Mouse (Mus musculus) myocyte (in vitro differentiated cells): ENCODE data around the gene Gjc1.

Experiments
- E2F4 ChIP-seq: IDR thresholded peaks from one replicate; pipeline ENCODE4 v1.6.1; 2011; ENCODE audit warnings: mild to moderate bottlenecking, control low read depth, moderate library complexity; ENCODE audit not compliant: insufficient read depth
- MAX ChIP-seq: IDR thresholded peaks from one replicate; pipeline ENCODE4 v1.6.1; 2011; ENCODE audit warnings: low read depth, mild to moderate bottlenecking, control low read depth
- MYOD1 ChIP-seq, 3 experiments: IDR thresholded peaks; one replicate each; pipeline ENCODE4 v1.6.1; 2011; ENCODE audit warnings: control low read depth in 2 of 3, low read depth in 2 of 3, mild to moderate bottlenecking in 2 of 3, moderate library complexity in 1 of 3; ENCODE audit not compliant: insufficient read length in 2 of 3, control insufficient read depth in 1 of 3
- MYOG ChIP-seq, 3 experiments: IDR thresholded peaks; one replicate each; pipeline ENCODE4 v1.6.1; 2011; ENCODE audit warnings: control low read depth in 2 of 3, low read depth in 2 of 3, mild to moderate bottlenecking in 2 of 3; ENCODE audit not compliant: insufficient read length in 2 of 3, control insufficient read depth in 1 of 3, insufficient read depth in 1 of 3
- POLR2A ChIP-seq: IDR thresholded peaks from one replicate; pipeline ENCODE4 v1.6.1; 2011; ENCODE audit warnings: low read depth, mild to moderate bottlenecking, control low read depth, moderate library complexity; ENCODE audit not compliant: insufficient read length
- POLR2AphosphoS2 ChIP-seq: IDR thresholded peaks from one replicate; pipeline ENCODE4 v1.6.1; 2011; ENCODE audit warnings: low read depth, control low read depth; ENCODE audit not compliant: insufficient read length
- REST ChIP-seq: IDR thresholded peaks from one replicate; pipeline ENCODE4 v1.6.1; 2011; ENCODE audit warnings: mild to moderate bottlenecking, control low read depth, moderate library complexity; ENCODE audit not compliant: insufficient read depth, insufficient read length
- SRF ChIP-seq: IDR thresholded peaks from one replicate; pipeline ENCODE4 v1.6.1; 2011; ENCODE audit warnings: low read depth; ENCODE audit not compliant: control insufficient read depth, insufficient read length
- TCF12 ChIP-seq: IDR thresholded peaks from one replicate; pipeline ENCODE4 v1.6.1; 2011; ENCODE audit warnings: mild to moderate bottlenecking, control low read depth; ENCODE audit not compliant: poor library complexity, insufficient read depth, severe bottlenecking
- TCF3 ChIP-seq: IDR thresholded peaks from one replicate; pipeline ENCODE4 v1.6.1; 2011; ENCODE audit warnings: low read depth, control low read depth; ENCODE audit not compliant: insufficient read length

DNA sequence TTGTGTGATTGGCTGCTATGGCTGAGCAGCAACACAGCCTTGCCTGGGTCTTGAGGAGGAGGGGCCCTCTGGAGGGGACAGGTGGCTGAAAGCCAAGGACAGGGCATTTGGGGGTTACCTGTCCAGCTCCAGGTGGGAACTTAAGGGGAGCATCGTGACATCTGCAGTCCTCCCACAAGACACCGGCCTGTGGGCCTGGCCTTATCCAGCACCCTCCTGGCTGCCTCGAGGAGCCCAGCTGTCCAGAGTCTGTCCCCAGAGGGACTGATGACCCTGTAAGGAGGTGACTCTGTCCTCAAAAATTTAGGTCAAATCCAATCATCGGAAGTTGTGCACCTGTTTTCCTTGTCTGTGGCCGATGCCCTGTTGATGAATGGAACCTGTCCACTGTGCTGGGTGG is 54.1 kb downstream of the Gjc1 start:
- TF ChIP-seq POLR2A (no peak), MYOD1 (IDR thresholded peaks at IDR 0.05; ENCODE audit: control insufficient read depth in 1 of 3, insufficient read length in 2 of 3, low read depth in 2 of 3) (no peak), REST (no peak), SRF (no peak), MYOG (IDR thresholded peaks at IDR 0.05; ENCODE audit: control insufficient read depth in 1 of 3, insufficient read depth in 1 of 3, insufficient read length in 2 of 3, low read depth in 2 of 3) (peak in 1 of 3 experiments; percentile 32), TCF12 (no peak), TCF3 (no peak), E2F4 (no peak), POLR2AphosphoS2 (no peak), MAX (no peak)
